Mouse (Mus musculus): ENCODE data around the gene Myh11.
"Not testable (repeated sequence)": the region's sequence is repeated elsewhere in the genome, so short reads cannot be mapped to it uniquely, and the experiment has no call there.

Gene Myh11

GRCm38 (mm10) chr16:14162988-14163416 is 128.2 kb downstream of the Myh11 start, which contains the start of the genes Nde1 and Marf1:
Nde1 (plus strand) TSS chr16:14163275.
Marf1 (minus strand) TSS chr16:14163351.
- DNase-seq (ENCODE audit: low spot score), result peak; percentile 61

DNA sequence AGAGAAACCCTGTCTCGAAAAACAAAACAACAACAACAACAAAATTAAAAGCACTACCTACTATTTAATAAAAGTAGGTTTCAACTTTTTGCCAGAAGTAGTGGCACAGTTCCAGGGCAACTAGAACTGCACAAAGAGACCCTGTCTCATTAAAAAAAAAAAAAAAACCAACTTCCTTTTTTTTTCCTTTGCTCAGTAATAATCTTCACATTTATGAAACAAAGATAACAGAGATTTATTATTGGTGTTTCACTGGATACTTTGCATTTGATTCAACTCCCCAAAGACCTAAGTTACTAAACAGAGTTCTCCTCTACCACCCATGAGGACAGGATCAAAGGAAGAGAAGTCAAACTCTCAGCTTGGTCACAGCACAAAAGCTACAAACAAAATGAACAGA is 130.2 kb downstream of the Myh11 start:
- DNase-seq (ENCODE audit: low spot score), result no peak

- DNase-seq (ENCODE audit: low spot score), result peak; percentile 86
Measured at GRCm38 (mm10) chr16:14159746-14160131, 131.4 kb downstream of the Myh11 start.

DNA sequence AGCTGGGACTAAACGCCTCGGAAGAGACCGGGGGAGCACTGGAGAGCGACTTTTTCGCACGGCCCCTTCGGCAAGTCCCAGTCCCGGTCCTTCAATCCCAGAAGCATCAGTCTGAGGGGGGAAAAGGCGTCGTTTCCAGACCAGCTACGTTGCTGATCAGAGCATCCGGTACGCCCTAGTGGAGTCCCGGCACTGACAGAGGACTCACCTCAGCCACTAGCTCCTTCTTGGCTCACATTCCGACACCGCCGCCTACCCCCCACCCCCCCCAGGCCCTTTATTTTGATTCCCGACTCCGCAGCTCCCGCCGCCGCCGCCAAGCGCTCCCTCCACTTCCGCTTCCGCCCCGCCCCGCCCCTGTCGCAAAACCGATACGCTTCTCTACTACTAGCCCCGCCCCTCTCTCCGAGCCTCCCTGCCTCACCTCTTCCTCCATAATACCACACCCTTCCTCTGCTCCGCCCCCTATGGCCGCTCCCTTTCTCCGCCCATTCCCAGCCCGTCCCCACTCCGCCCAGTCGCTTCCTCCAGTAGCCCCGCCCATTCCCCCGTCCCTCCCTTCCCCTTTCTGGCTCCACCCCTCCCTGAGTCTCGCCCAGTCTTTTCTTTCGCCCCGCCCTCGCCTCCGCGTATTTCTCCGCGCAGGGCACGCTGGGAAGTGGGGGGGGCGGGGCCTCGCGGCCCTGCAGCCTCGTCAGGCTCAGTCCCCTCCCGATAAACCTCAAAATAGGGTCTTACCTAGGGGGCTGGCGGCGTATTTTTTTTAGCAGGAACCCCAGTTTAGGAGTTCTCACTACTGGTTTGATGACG is 132.0 kb downstream of the Myh11 start:
- DNase-seq (ENCODE audit: low spot score), result peak; percentile 98

GRCm38 (mm10) chr16:14158536-14158935 is 132.6 kb downstream of the Myh11 start:
- DNase-seq (ENCODE audit: low spot score), result no peak

DNA sequence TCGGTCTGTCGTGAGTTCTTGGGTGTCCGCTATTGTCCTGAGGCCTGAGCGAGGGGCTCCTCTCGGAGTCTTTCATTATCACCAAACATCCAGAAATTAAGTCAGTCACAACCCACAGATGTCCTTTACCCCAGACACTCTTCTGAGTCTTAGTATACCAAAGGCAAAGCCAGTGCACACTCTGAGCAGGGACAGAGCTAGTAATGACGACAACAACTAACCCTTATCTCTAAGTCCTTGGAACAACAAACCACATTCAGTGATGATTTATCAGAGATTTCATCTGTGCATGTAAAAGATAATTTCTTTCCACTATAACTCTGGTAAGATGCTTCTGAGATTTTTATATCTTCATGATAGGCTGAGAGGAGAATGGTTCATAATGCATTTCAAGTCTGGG is 134.9 kb downstream of the Myh11 start:
- DNase-seq (ENCODE audit: low spot score), result no peak

DNA sequence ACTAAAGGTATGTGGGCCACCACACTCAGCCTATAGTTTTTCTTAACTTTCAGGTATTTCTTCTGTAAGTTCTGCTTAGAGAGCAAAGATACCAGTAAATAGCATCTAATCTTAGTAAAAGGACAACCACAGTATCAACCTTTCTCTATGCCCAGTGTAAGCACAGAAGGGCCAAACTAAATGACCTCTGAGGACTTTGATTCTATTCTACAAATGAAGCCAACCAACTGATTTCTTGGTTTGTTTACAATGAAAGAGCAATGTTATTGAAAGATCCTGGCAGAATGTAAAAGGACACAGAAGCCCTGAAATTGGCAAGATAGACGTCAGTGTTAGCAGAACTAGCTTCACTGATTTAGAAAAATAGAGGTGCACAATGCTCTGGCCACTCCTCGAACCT is 135.5 kb downstream of the Myh11 start:
- not testable (repeated sequence) for DNase-seq (ENCODE audit: low spot score)

- no peak for DNase-seq (ENCODE audit: low spot score)
Measured at GRCm38 (mm10) chr16:14151718-14152117, 139.5 kb downstream of the Myh11 start.

- DNase-seq (ENCODE audit: low spot score), result no peak
Measured at GRCm38 (mm10) chr16:14147712-14148111, 143.5 kb downstream of the Myh11 start.

Measured in left cerebral cortex, adult 11 months (tissue).